Mouse (Mus musculus): ENCODE results near the gene Dnajb13. TPM values are rescaled to one million over a fixed set of nuclear protein-coding genes. Genes with fewer than 3 reads are reported as not detected.

Gene Dnajb13
- polyA plus RNA-seq, 1 experiment from 2014 or later: 0.19 TPM

DNA sequence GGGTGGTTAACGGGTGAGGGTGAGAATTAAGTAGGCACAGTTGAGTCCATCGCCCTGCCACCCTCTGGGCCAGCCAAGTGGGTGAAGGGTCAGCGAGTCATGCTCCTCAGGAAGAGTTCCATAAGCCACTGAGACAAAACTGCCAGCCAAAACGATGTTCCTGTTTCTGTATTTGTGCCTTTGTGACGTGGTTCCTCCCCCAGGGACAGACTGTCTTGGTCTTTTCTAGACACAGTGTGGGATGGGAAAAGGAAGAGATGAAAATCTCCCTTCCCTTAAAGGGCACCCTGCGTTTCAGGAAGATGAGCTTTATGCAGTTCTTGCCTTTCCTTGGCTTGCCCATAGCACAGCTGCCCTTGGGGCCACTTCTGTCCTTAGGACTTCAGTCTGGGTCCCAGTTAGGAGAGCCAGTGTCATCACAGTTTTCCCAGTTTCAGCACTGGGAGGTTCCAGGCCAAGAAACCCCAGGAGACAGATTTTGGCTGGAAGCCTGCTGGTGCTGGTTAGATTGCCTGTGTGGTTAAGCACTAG is 53.1 kb downstream of the Dnajb13 start:
- H3K27ac ChIP-seq (ENCODE audit: low read depth, low read length): no peak overlapping the region
- no peak overlapping the region for H3K4me3 ChIP-seq (ENCODE audit: low read length)
- H3K9ac ChIP-seq (ENCODE audit: low read depth, low read length): no peak overlapping the region
- WGBS: 82% methylated on average over 6 of the region's 6 CpGs
- H3K36me3 ChIP-seq (ENCODE audit: control insufficient read depth, insufficient read depth, low read length): peaks cover 56% of the 10 kb centered on the region
- H3K4me2 ChIP-seq (replicated peaks; ENCODE audit: low read depth, low read length): no peak overlapping the region
- H3K27me3 ChIP-seq (ENCODE audit: control insufficient read depth, insufficient read depth, low read length): no peaks in the 10 kb centered on the region
- no peaks in the 10 kb centered on the region; the same call in 1 of the 2 replicates for H3K4me1 ChIP-seq (ENCODE audit: control insufficient read depth, insufficient read depth, low read length)
- H3K9me3 ChIP-seq (ENCODE audit: control insufficient read depth, low read length): no peaks in the 10 kb centered on the region
- ATAC-seq (ENCODE audit: low FRiP score, low TSS enrichment): no peak

DNA sequence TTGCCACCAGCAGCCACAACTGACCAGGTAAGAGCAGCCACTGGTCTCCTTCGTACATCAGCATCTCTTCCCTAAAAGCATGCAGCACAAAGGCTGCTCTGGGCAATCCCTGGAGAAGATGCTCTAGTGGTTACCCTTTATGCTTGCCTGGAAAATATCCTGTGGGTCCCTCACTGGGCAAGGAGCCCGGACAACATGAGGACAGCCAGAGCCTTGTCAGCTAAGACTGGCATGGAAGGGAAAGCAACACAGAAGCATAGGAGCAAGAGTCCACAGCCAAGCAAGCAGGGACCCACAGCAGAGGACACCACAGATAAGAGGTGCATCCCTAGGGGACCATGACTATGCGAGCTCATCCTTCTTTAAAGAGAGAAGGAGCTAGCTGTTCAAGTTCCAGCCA is 54.9 kb downstream of the Dnajb13 start:
- no peak overlapping the region for H3K9ac ChIP-seq (ENCODE audit: low read depth, low read length)
- H3K9me3 ChIP-seq (ENCODE audit: control insufficient read depth, low read length): no peaks in the 10 kb centered on the region
- 94% methylated on average over 3 of the region's 3 CpGs for WGBS
- H3K27me3 ChIP-seq (ENCODE audit: control insufficient read depth, insufficient read depth, low read length): no peaks in the 10 kb centered on the region
- peaks cover 69% of the 10 kb centered on the region for H3K36me3 ChIP-seq (ENCODE audit: control insufficient read depth, insufficient read depth, low read length)
- H3K27ac ChIP-seq (ENCODE audit: low read depth, low read length): no peak overlapping the region
- ATAC-seq (ENCODE audit: low FRiP score, low TSS enrichment): no peak
- H3K4me3 ChIP-seq (ENCODE audit: low read length): no peak overlapping the region
- H3K4me2 ChIP-seq (replicated peaks; ENCODE audit: low read depth, low read length): no peak overlapping the region
- no peaks in the 10 kb centered on the region for H3K4me1 ChIP-seq (ENCODE audit: control insufficient read depth, insufficient read depth, low read length)

DNA sequence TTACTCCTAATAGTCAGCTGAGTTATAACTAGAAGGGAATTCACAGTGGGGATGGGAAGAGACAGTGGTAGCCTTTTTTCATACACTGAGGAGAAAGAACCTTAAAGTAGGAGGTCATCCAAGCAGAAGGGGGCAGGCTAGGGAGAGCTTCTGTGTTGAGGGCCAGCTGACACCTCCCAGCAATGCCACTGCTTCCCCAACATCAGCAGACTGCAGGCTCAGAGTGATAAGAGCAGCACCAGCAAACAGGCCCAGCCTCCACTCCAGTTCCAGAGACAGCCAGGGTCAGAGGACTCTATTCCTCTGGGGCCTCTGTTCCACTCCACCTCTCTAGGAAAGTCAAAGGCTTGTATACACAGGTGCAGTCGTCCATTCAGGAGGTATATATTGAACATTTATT is 56.6 kb downstream of the Dnajb13 start:
- no peaks in the 10 kb centered on the region for H3K4me1 ChIP-seq (ENCODE audit: control insufficient read depth, insufficient read depth, low read length)
- H3K9ac ChIP-seq (ENCODE audit: low read depth, low read length): no peak overlapping the region
- ATAC-seq (ENCODE audit: low FRiP score, low TSS enrichment): no peak
- no peaks in the 10 kb centered on the region for H3K27me3 ChIP-seq (ENCODE audit: control insufficient read depth, insufficient read depth, low read length)
- 57% methylated on average over 1 of the region's 1 CpGs for WGBS
- H3K9me3 ChIP-seq (ENCODE audit: control insufficient read depth, low read length): no peaks in the 10 kb centered on the region
- no peak overlapping the region for H3K27ac ChIP-seq (ENCODE audit: low read depth, low read length)
- H3K36me3 ChIP-seq (ENCODE audit: control insufficient read depth, insufficient read depth, low read length): peaks cover 80% of the 10 kb centered on the region
- H3K4me3 ChIP-seq (ENCODE audit: low read length): no peak overlapping the region
- no peak overlapping the region for H3K4me2 ChIP-seq (replicated peaks; ENCODE audit: low read depth, low read length)

Other genes with a start within 250 kb of the Dnajb13 start
- 7.3 and 8.6 TPM in 2 replicates for gene P4ha3, start 229.4 kb downstream of the Dnajb13 start, polyA plus RNA-seq (2014; fragmentation: Nextera tagmentation; extraction: Ambion mirVana)
- gene C2cd3, start 142.7 kb downstream of the Dnajb13 start, polyA plus RNA-seq (2014; fragmentation: Nextera tagmentation; extraction: Ambion mirVana): 38.6 and 45.4 TPM in 2 replicates
- gene Ppme1, start 142.7 kb downstream of the Dnajb13 start, polyA plus RNA-seq (2014; fragmentation: Nextera tagmentation; extraction: Ambion mirVana): 51.0 and 64.5 TPM in 2 replicates
- gene Ucp3, start 42.0 kb downstream of the Dnajb13 start, polyA plus RNA-seq (2014; fragmentation: Nextera tagmentation; extraction: Ambion mirVana): 0.08 TPM in 1 of 2 replicates, not detected in the other
- gene Ucp2, start 21.6 kb downstream of the Dnajb13 start, polyA plus RNA-seq (2014; fragmentation: Nextera tagmentation; extraction: Ambion mirVana): 156 and 193 TPM in 2 replicates
- 23.8 and 27.1 TPM in 2 replicates for gene Coa4, start 22.1 kb upstream of the Dnajb13 start, polyA plus RNA-seq (2014; fragmentation: Nextera tagmentation; extraction: Ambion mirVana)
- 100 and 120 TPM in 2 replicates for gene Rab6a, start 92.5 kb upstream of the Dnajb13 start, polyA plus RNA-seq (2014; fragmentation: Nextera tagmentation; extraction: Ambion mirVana)
- 91.3 and 95.4 TPM in 2 replicates for gene Mrpl48, start 93.3 kb upstream of the Dnajb13 start, polyA plus RNA-seq (2014; fragmentation: Nextera tagmentation; extraction: Ambion mirVana)
- gene Plekhb1, start 147.5 kb upstream of the Dnajb13 start, polyA plus RNA-seq (2014; fragmentation: Nextera tagmentation; extraction: Ambion mirVana): 2.6 TPM in 2 replicates
- 43.6 and 53.8 TPM in 2 replicates for gene Fam168a, start 191.7 kb upstream of the Dnajb13 start, polyA plus RNA-seq (2014; fragmentation: Nextera tagmentation; extraction: Ambion mirVana)